Mouse (Mus musculus) G1E-ER4 (cell line): ENCODE measurements around the gene Olfr890. TPM values are rescaled to one million over a fixed set of nuclear protein-coding genes. Genes with fewer than 3 reads are reported as not detected.

Experiments
- GATA1 ChIP-seq: IDR thresholded peaks from one replicate; pipeline ENCODE4 v1.8.0; 2012; ENCODE audit warnings: low read length, inconsistent platforms
- polyA plus RNA-seq: library from polyadenylated mRNA; stranded (reverse); fragments of >175 nt; gene quantifications from 2 replicates; pipeline ENCODE4 v1.2.3, GENCODE M21; 2012

Gene Olfr890
- polyA plus RNA-seq, result not detected in 2 replicates

DNA sequence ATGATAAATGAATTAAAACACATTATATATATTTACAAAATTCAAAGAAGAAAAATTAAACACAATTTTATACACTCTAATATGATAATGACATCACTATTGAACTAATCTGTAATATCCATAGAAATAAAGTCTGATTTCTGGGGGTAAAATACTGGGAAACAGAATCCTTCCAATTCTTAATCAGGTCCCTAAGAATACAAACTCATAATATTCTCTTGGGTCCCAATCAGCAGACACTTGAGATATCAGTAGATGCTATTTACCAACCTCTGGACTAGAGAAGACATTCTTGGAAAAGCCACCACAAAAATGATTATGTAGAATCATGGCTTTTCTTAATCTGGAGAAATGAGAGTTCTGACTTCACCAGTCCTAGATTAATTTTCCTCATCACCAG is at the start of gene Olfr890:
Gene Olfr890, plus strand, starts transcription at position 301 of the 400 bp plus-strand sequence.
- TF ChIP-seq GATA1, result no peak

DNA sequence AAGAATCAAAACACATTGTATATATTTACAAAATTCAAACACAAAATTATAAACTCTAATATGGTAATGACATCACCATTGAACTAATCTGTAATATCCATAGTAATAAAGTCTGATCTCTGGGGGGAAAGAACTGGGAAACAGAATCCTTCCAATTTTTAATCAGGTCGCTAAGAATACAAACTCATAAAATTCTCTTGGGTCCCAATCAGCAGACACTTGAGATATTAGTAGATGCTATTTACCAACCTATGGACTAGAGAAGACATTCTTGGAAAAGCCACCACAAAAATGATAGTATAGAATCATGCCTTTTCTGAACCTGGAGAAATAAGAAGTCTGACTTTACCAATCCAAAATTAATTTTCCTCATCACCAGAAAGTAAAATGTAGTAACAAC is 34.5 kb upstream of the Olfr890 start, which contains the start of gene Olfr888:
Gene Olfr888, plus strand, starts transcription at position 301 of the 400 bp plus-strand sequence.
- TF ChIP-seq GATA1, result no peak

DNA sequence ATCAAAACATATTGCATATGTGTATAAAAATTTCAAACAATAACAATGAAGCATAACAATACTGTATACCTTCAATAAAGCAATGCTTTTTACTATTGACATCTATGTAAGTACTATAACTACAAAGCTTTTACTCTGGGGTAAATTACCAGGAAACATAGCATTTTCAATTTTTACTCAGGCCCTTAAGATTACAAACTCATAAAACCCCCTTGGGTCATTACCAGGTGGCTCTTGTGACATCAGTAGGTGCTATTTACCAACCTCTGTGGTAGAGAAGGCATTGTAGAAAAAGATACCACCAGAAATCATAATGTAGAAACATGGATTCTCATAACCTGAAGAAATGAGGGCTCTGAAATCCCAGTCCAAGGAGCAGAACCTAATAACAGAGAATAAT is 27.4 kb upstream of the Olfr890 start, which contains the start of gene Olfr889:
Gene Olfr889, plus strand, starts transcription at position 301 of the 400 bp plus-strand sequence.
- no peak for TF ChIP-seq GATA1

DNA sequence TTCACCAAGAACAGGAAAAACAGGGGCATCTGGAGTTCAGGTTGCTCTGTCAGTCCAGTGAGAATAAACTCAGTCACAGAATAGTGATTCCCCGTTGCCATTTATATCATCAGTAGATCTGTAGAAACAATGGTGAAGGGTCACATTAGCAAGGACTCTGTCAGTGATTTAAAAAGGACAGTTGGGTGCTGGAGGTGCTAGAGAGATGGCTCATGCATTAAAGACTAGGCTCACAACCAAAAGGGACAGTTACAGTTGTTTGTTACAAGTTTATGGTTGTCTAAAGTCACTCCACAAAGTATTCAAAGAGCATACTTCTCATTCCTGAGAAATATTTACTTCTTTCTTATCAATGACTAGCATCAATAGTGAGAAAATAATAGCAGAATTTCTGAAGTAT is 38.4 kb downstream of the Olfr890 start, which contains the start of gene Olfr891:
Gene Olfr891, minus strand, starts transcription at position 101 of the 400 bp plus-strand sequence.
- TF ChIP-seq GATA1, result no peak

Other genes with a start within 250 kb of the Olfr890 start
- not detected in 2 replicates for gene Olfr145, start 245.8 kb upstream of the Olfr890 start, polyA plus RNA-seq
- gene Olfr878, start 224.7 kb upstream of the Olfr890 start, polyA plus RNA-seq, result not detected in 2 replicates
- gene Olfr881, start 150.7 kb upstream of the Olfr890 start, polyA plus RNA-seq, result not detected in 2 replicates
- gene Olfr883, start 116.7 kb upstream of the Olfr890 start, polyA plus RNA-seq, result not detected in 2 replicates
- not detected in 2 replicates for gene Olfr884, start 96.0 kb upstream of the Olfr890 start, polyA plus RNA-seq
- gene Olfr885, start 81.2 kb upstream of the Olfr890 start, polyA plus RNA-seq, result not detected in 2 replicates
- gene Olfr887, start 58.4 kb upstream of the Olfr890 start, polyA plus RNA-seq, result not detected in 2 replicates
- gene Olfr888, start 34.4 kb upstream of the Olfr890 start, polyA plus RNA-seq, result not detected in 2 replicates
- not detected in 2 replicates for gene Olfr889, start 27.3 kb upstream of the Olfr890 start, polyA plus RNA-seq
- gene Olfr891, start 38.3 kb downstream of the Olfr890 start, polyA plus RNA-seq, result not detected in 2 replicates
- not detected in 2 replicates for gene Olfr893, start 65.8 kb downstream of the Olfr890 start, polyA plus RNA-seq
- not detected in 2 replicates for gene Olfr894, start 75.5 kb downstream of the Olfr890 start, polyA plus RNA-seq
- not detected in 2 replicates for gene Olfr143, start 110.3 kb downstream of the Olfr890 start, polyA plus RNA-seq
- gene Olfr895, start 125.3 kb downstream of the Olfr890 start, polyA plus RNA-seq, result not detected in 2 replicates
- not detected in 2 replicates for gene Olfr896-ps1, start 148.6 kb downstream of the Olfr890 start, polyA plus RNA-seq
- not detected in 2 replicates for gene Olfr25, start 186.5 kb downstream of the Olfr890 start, polyA plus RNA-seq
- gene Olfr898, start 205.9 kb downstream of the Olfr890 start, polyA plus RNA-seq, result not detected in 2 replicates
- not detected in 2 replicates for gene Olfr250, start 224.4 kb downstream of the Olfr890 start, polyA plus RNA-seq
- not detected in 2 replicates for gene Olfr251, start 234.6 kb downstream of the Olfr890 start, polyA plus RNA-seq